Mouse (Mus musculus) embryonic facial prominence, embryonic 15.5 days (tissue): ENCODE data around the gene Tgm2. TPM values are rescaled to one million over a fixed set of nuclear protein-coding genes. Genes with fewer than 3 reads are reported as not detected.

Experiments
- ATAC-seq: fragments of 200-750 bp; cut with Nextera tagmentation; 2 replicates; pipeline ENCODE4 v1.8.0; 2017; ENCODE audit warnings: low read depth, moderate TSS enrichment; ENCODE audit not compliant: insufficient number of reproducible peaks, low FRiP score, low TSS enrichment
- H3K27ac ChIP-seq: fragments of 300-500 bp; sonication (generic); replicated peaks from 2 replicates; pipeline ENCODE4 v1.5.1; 2015; ENCODE audit warnings: mild to moderate bottlenecking, inconsistent platforms
- H3K27me3 ChIP-seq: fragments of 300-500 bp; sonication (generic); 2 replicates; pipeline ENCODE4 v1.6.1; 2015; ENCODE audit warnings: inconsistent platforms
- H3K36me3 ChIP-seq: fragments of 300-500 bp; sonication (generic); 2 replicates; pipeline ENCODE4 v1.6.1; 2015; ENCODE audit warnings: mild to moderate bottlenecking, inconsistent platforms
- H3K4me1 ChIP-seq: fragments of 300-500 bp; sonication (generic); 2 replicates; pipeline ENCODE4 v1.6.1; 2015; ENCODE audit warnings: inconsistent platforms
- H3K4me2 ChIP-seq: fragments of 300-500 bp; sonication (generic); replicated peaks from 2 replicates; pipeline ENCODE4 v1.6.1; 2015; ENCODE audit warnings: mild to moderate bottlenecking, inconsistent platforms
- H3K4me3 ChIP-seq: fragments of 300-500 bp; sonication (generic); replicated peaks from 2 replicates; pipeline ENCODE4 v1.5.1; 2015; ENCODE audit warnings: mild to moderate bottlenecking, inconsistent platforms
- H3K9ac ChIP-seq: fragments of 300-500 bp; sonication (generic); 2 replicates; pipeline ENCODE4 v1.6.1; 2015; ENCODE audit warnings: inconsistent platforms
- H3K9me3 ChIP-seq: fragments of 300-500 bp; sonication (generic); replicated peaks from 2 replicates; pipeline ENCODE4 v1.6.1; 2016; ENCODE audit warnings: inconsistent platforms
- WGBS: fragments of 180-500 bp; shearing (Covaris S2); methylation state at CpG from one replicate; pipeline ENCODE4 v1.1.7; 2015; 5-methylcytosine and 5-hydroxymethylcytosine counted together
- polyA plus RNA-seq: library from polyadenylated mRNA; unstranded; fragments of >200 nt; fragmentation: Nextera tagmentation; extraction: Ambion mirVana; gene quantifications from 2 replicates; pipeline ENCODE4 v1.2.1, GENCODE M21; 2015

The Tgm2 gene
- polyA plus RNA-seq, 1 experiment from 2014 or later = 22.2 TPM

DNA sequence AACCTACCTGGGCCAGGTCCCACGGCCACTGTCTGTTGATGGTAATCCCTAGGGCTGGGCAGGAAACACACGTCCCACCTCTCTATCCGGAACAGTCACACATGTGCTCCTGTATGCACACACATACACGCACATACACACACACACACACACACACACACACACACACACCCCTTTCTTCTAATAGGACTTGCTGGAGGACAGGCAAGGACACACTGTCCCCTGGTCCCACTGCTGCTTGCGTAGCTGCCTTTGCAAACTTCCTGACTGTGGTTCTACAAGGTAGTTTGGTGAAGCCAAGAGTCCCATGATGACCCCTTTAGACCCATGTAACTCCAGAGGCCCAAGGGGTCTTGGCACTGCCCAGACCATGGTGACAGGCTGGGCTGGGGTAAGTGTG, 5.6 kb downstream of the Tgm2 start:
- H3K27ac ChIP-seq = peak overlapping the region; percentile 88
- no peaks in the 10 kb centered on the region for H3K36me3 ChIP-seq
- H3K4me3 ChIP-seq = no peak overlapping the region
- no peak for ATAC-seq
- no peak overlapping the region for H3K9ac ChIP-seq
- H3K9me3 ChIP-seq = no peaks in the 10 kb centered on the region
- H3K4me2 ChIP-seq = no peak overlapping the region
- 0 out of 2 replicates have a peak, but pooled peaks cover 4% of the 10 kb centered on the region for H3K27me3 ChIP-seq
- H3K4me1 ChIP-seq = peaks cover 55% of the 10 kb centered on the region
- WGBS = 77% methylated on average over 5 of the region's 5 CpGs

GRCm38 (mm10) chr2:158139628-158140027, 6.6 kb downstream of the Tgm2 start:
- H3K4me2 ChIP-seq = 0 out of 2 replicates have a peak overlapping the region, but pooled peaks have one; percentile 4
- H3K4me1 ChIP-seq = peaks cover 54% of the 10 kb centered on the region
- WGBS = 29% methylated on average over 7 of the region's 7 CpGs
- no peaks in the 10 kb centered on the region for H3K9me3 ChIP-seq
- H3K27me3 ChIP-seq = no peaks in the 10 kb centered on the region
- peak; percentile 85 for ATAC-seq
- H3K4me3 ChIP-seq = no peak overlapping the region
- no peak overlapping the region for H3K9ac ChIP-seq
- no peaks in the 10 kb centered on the region for H3K36me3 ChIP-seq
- peak overlapping the region; percentile 88 for H3K27ac ChIP-seq

DNA sequence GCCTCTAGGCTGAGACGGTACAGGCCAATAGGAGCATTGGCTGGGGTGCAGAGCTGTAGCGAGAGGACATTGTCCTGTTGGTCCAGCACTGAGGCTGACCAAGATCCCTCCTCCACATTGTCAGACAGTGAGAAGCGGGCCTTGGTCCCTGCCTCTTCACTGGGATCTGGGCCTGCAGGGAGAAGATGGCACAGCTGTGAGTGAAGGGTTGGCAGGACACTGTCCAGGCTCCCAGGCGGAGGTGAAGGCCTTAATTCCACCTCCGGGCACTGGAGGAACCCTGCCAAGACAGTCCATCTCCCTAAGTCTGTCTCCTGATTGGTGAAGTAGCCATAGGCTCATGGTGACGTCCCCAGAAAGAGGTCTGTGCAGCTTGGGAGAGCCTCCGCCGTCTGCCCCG, 7.5 kb downstream of the Tgm2 start:
- Histone ChIP-seq H3K27me3 (no peaks in the 10 kb centered on the region), H3K4me1 (peaks cover 54% of the 10 kb centered on the region), H3K9me3 (no peaks in the 10 kb centered on the region), H3K4me2 (no peak overlapping the region), H3K9ac (no peak overlapping the region), H3K36me3 (no peaks in the 10 kb centered on the region), H3K4me3 (no peak overlapping the region), H3K27ac (peak overlapping the region; percentile 88)
- 92% methylated on average over 9 of the region's 9 CpGs for WGBS
- no peak for ATAC-seq

GRCm38 (mm10) chr2:158137771-158138170, 8.5 kb downstream of the Tgm2 start:
- H3K36me3 ChIP-seq = no peaks in the 10 kb centered on the region
- no peak for ATAC-seq
- peaks cover 47% of the 10 kb centered on the region for H3K4me1 ChIP-seq
- H3K27ac ChIP-seq = no peak overlapping the region
- no peak overlapping the region for H3K9ac ChIP-seq
- H3K4me3 ChIP-seq = no peak overlapping the region
- WGBS = 78% methylated on average over 12 of the region's 12 CpGs
- H3K4me2 ChIP-seq = no peak overlapping the region
- H3K9me3 ChIP-seq = no peaks in the 10 kb centered on the region
- no peaks in the 10 kb centered on the region for H3K27me3 ChIP-seq

- H3K27ac ChIP-seq = 0 out of 2 replicates have a peak overlapping the region, but pooled peaks have one; percentile 22
- no peak overlapping the region for H3K9ac ChIP-seq
- H3K36me3 ChIP-seq = no peaks in the 10 kb centered on the region
- no peak for ATAC-seq
- no peak overlapping the region for H3K4me2 ChIP-seq
- no peaks in the 10 kb centered on the region for H3K9me3 ChIP-seq
- H3K4me1 ChIP-seq = peaks cover 38% of the 10 kb centered on the region
- no peak overlapping the region for H3K4me3 ChIP-seq
- 34% methylated on average over 7 of the region's 7 CpGs for WGBS
- H3K27me3 ChIP-seq = no peaks in the 10 kb centered on the region
These were observed 10.0 kb downstream of the Tgm2 start for GRCm38 (mm10) chr2:158136205-158136604.

GRCm38 (mm10) chr2:158133050-158133449, 13.2 kb downstream of the Tgm2 start:
- ATAC-seq = no peak
- H3K9ac ChIP-seq = no peak overlapping the region
- H3K27me3 ChIP-seq = no peaks in the 10 kb centered on the region
- WGBS = 69% methylated on average over 6 of the region's 6 CpGs
- peaks cover 8% of the 10 kb centered on the region; the same call in 1 of the 2 replicates for H3K4me1 ChIP-seq
- H3K4me2 ChIP-seq = no peak overlapping the region
- no peaks in the 10 kb centered on the region for H3K9me3 ChIP-seq
- H3K4me3 ChIP-seq = no peak overlapping the region
- H3K36me3 ChIP-seq = no peaks in the 10 kb centered on the region
- H3K27ac ChIP-seq = no peak overlapping the region

DNA sequence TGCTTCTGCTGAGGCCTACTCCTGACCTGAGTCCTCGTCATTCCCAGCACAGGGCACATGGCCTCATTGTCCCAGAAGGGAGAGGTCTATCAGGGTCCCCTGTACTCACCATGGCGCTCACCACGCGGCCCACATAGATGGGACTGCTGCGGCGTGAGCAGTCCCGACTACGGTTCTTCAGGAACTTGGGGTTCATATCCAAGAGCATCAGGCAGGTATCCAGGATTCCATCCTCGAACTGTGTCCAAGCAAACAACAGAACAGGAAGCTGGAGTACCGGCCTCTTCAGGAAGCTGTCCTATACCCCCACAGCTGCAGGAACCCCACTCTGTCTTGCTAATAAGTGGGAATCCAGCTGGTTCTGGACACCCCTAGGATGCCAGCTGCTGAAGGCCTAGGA, 13.9 kb downstream of the Tgm2 start:
- no peaks in the 10 kb centered on the region for H3K9me3 ChIP-seq
- H3K4me3 ChIP-seq = no peak overlapping the region
- no peak overlapping the region for H3K4me2 ChIP-seq
- WGBS = 86% methylated on average over 10 of the region's 10 CpGs
- ATAC-seq = no peak
- H3K4me1 ChIP-seq = peaks cover 8% of the 10 kb centered on the region; the same call in 1 of the 2 replicates
- H3K27me3 ChIP-seq = no peaks in the 10 kb centered on the region
- no peak overlapping the region for H3K9ac ChIP-seq
- H3K36me3 ChIP-seq = no peaks in the 10 kb centered on the region
- no peak overlapping the region; the same call in 1 of the 2 replicates for H3K27ac ChIP-seq

DNA sequence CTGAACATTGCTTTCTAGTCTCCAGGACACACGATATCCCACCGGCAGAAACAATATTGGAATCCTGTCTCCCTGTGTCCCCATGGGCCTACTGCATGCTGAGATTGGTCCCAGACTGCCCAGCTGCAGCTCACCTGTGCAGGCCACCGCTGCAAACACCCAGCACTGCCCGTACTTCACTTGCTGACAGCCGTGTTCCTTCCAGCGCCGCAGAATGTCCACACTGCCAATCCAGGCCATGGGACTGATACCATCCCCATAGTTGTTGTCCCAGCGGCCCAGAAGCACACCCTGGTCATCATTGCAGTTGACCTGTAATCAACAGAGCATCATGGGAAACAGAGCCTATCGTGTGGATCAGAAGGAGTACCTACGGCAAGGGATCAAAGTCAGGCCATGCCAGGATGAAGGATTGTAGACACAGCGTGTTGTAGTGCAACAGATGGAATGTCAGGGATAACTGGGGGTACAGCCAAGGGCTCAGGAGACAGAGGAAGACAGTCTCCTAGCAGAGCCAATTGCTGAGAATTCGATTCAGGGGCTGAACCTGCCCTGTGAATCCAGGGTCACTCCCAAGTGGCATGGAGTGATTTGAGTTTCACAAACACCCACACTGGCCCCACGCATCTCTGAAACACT, 14.9 kb downstream of the Tgm2 start:
- H3K4me1 ChIP-seq = peaks cover 5% of the 10 kb centered on the region; the same call in 1 of the 2 replicates
- no peak overlapping the region for H3K4me2 ChIP-seq
- H3K27ac ChIP-seq = no peak overlapping the region
- H3K36me3 ChIP-seq = no peaks in the 10 kb centered on the region
- H3K4me3 ChIP-seq = no peak overlapping the region
- H3K27me3 ChIP-seq = no peaks in the 10 kb centered on the region
- no peak for ATAC-seq
- no peak overlapping the region for H3K9ac ChIP-seq
- 84% methylated on average over 13 of the region's 13 CpGs for WGBS
- H3K9me3 ChIP-seq = no peaks in the 10 kb centered on the region

GRCm38 (mm10) chr2:158130391-158130986, 15.7 kb downstream of the Tgm2 start:
- H3K27ac ChIP-seq = no peak overlapping the region
- no peaks in the 10 kb centered on the region for H3K27me3 ChIP-seq
- 0 out of 2 replicates have a peak, but pooled peaks cover 4% of the 10 kb centered on the region for H3K36me3 ChIP-seq
- no peak overlapping the region for H3K4me3 ChIP-seq
- H3K9me3 ChIP-seq = no peaks in the 10 kb centered on the region
- ATAC-seq = no peak
- H3K4me1 ChIP-seq = no peaks in the 10 kb centered on the region
- H3K4me2 ChIP-seq = no peak overlapping the region
- H3K9ac ChIP-seq = no peak overlapping the region
- WGBS = 55% methylated on average over 5 of the region's 5 CpGs

DNA sequence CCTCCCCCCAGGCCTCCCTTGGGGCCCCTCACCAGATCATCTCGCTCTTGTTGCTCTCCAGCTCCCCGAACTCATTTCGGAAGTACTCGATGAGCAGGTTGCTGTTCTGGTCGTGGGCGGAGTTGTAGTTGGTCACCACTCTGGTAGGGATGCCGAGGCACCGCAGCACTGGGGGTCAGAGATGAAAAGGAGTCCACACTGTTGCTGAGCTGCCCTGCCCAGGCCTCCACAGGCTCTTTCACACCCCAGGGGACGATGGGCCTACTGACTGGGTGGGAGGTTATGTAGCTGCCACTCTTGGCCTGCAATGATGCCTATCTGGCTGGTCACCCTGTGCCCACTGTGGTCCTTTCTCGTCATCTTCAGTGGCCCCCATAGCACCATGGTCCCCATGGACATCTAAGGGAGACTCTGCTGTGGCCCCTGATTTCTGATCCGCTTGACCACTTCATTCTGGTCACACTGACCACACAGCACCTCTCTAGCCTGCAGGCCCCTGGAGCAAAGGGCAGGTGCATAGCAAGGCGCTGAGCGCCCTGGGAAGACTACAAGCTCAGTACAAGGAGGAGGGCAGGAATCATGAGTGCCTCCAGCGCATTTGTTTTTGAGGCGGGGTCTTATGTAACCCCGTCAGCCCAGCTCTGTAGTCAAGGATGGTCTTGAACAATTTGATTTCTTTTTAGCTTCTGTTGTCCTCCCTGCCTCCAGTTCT, 16.8 kb downstream of the Tgm2 start:
- Histone ChIP-seq H3K4me1 (no peaks in the 10 kb centered on the region), H3K36me3 (peaks cover 9% of the 10 kb centered on the region; the same call in 1 of the 2 replicates), H3K4me2 (no peak overlapping the region), H3K27ac (no peak overlapping the region), H3K9ac (no peak overlapping the region), H3K4me3 (no peak overlapping the region), H3K9me3 (no peaks in the 10 kb centered on the region), H3K27me3 (no peaks in the 10 kb centered on the region)
- WGBS = 76% methylated on average over 16 of the region's 16 CpGs
- no peak for ATAC-seq

GRCm38 (mm10) chr2:158128461-158129130, 17.6 kb downstream of the Tgm2 start:
- Histone ChIP-seq H3K4me1 (no peaks in the 10 kb centered on the region), H3K27me3 (no peaks in the 10 kb centered on the region), H3K9ac (no peak overlapping the region), H3K4me2 (no peak overlapping the region), H3K9me3 (no peaks in the 10 kb centered on the region), H3K36me3 (peaks cover 12% of the 10 kb centered on the region; the same call in 1 of the 2 replicates), H3K4me3 (no peak overlapping the region), H3K27ac (no peak overlapping the region)
- ATAC-seq = no peak
- WGBS = 77% methylated on average over 8 of the region's 8 CpGs
